Mouse (Mus musculus): ENCODE measurements at regions not wholly inside any gene's neighbourhood (a gene's known extent, or its start where the extent isn't known, plus 50 kb on each side); places are given as distances from the start of the nearest gene placed in this dataset.

DNA sequence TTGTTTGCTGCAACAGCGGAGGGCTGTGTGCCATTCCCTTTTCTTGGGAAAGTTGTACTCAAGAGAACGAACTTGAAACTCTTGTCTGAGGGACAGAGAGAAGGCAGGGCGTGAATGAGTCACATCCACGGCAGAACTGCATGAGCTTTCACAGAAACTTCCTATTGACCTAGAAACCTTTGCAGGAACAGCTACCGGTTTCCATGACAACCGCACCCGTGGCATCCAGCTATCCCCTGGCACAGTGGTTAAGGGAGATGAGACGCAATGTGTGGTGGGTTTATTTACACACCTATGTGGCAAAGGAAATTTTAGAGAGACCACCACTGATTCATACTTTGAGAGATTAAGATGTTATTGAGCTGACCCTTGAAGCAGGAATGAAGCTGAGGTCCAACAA lies 163.5 kb upstream of the Onecut1 start:
- TF ChIP-seq EP300 (IDR thresholded peaks at IDR 0.05; ENCODE audit: low read depth) (no peak), CTCF (IDR thresholded peaks at IDR 0.05; ENCODE audit: low read depth) (no peak)

All from heart, postnatal 0 days (tissue).